Mouse (Mus musculus): Measurements from ENCODE around the gene P2rx3.

Gene P2rx3

DNA sequence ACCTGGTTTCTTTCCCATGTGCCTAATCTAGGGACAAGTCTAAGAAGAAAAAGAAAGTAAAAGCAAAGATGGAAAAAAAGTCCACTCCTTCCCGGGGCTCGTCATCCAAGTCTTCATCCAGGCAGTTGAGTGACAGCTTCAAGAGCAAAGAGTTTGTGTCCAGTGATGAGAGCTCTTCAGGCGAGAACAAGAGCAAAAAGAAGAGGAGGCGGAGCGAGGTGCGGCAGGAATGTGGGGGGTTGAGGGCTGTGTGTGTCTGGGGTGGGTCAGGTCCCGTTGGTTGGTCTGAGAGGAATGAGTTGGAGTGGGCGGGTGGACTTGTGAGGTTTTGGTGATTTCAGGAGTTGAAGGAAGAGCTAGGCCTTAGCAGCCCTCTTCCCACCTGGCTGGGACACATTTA lies 9.0 kb upstream of the P2rx3 start:
- in situ Hi-C loops (cut with MboI, MseI): loop anchor here in 1 of 2 experiments (10.0 to 25.0 kb wide), 3 partner anchors 371 to 1351 kb away; partner anchors contain the start of genes Gm28635, Med19, Selenoh and Tfpi

DNA sequence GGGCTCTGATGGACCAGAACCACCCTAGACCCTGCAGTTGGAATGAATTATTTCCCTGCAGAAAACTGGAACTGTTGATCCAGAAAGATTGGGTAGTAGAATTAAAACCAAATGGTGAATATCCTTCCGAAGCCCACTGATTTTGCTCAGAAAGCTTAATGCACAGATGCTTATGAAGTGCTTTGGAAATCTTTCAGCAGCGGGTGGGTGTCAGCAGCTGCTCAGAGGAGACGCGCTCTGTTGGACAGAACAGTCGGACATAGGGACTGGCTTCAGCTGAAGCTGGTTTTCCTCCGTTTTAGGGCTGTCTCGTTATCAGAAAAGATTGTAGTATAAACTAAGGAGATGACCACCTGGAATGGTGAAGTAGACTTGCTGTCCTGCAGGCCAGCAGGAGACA lies 6.4 kb upstream of the P2rx3 start:
- in situ Hi-C loops (cut with MboI, MseI): loop anchor here in 1 of 2 experiments (5.0 to 25.0 kb wide), 4 partner anchors 96 to 1349 kb away; partner anchors contain the start of genes Gm28635, Med19, Selenoh and Tfpi

DNA sequence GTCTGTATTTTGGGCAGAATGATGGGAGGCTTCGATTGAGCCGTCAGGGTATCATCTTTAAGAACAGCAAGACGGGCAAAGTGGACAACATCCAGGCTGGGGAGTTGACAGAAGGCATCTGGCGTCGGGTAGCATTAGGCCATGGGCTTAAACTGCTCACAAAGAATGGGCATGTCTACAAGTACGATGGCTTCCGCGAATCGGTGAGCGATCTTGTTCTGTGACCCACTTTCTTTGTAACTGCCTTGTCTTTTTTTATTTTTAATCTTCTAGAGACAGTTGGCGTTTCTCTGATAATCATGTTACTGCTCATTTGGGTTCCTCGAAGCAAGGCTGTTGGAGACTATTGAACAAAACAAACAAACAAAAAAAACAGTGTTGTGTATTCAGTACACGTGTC lies 1.1 kb upstream of the P2rx3 start:
- in situ Hi-C loops (cut with MboI, MseI): loop anchor here (5.0 to 25.0 kb wide), 3 partner anchors 301 to 1384 kb away; partner anchors contain the start of gene Tfpi (in 1 of the 2)

DNA sequence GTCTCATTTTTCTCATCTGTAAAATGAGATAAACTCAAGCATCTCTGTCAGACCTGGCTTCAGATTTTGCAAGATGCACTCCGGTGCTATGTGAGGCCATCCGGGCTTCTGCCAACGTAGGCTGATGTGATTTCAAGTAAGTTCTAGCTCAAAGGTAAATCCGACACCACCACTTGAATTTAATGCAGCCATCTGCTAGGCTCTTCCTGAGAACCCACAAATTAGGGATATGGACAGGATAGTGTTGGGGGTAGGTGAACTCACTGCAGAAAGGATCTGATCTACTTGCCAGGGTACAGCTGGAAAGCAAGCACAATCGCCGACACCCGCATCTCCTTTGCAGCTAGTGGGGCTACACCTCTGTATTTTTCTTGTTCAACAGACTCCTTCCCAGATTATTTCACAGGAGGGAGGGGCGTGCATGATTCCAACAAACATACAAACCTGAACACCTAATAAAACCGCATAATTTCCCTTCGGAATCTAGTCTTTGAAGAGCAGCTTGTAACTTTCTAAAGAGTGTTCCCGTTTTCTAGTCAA lies 685 bp downstream of the P2rx3 start:
- in situ Hi-C loops (cut with MboI, MseI): loop anchor here (5.0 to 25.0 kb wide), 3 partner anchors 299 to 1382 kb away; partner anchors contain the start of gene Tfpi (in 1 of the 2)

DNA sequence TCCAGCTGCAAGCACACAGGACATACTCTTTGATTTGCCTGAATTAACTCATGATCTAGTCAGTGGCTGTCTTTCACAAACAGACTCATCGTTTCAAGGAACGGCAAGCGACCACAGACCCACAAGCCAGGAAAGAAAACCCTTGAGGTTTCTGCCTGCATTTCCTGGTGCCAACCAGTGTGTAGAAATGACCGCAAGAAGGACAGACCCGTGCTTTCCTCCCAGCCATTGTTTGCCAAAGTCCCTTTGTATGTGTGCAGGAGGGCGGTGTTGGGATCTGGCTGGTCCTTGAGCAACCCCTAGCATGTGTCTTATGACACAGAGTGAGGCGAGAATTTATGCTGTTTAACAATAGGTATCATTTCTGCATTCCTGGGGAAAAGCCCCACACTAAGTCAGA lies 3.1 kb downstream of the P2rx3 start:
- in situ Hi-C loops (cut with MboI, MseI): loop anchor here (10.0 to 25.0 kb wide), 2 partner anchors 547 to 1379 kb away; partner anchors contain the start of gene Tfpi (in 1 of the 2)

DNA sequence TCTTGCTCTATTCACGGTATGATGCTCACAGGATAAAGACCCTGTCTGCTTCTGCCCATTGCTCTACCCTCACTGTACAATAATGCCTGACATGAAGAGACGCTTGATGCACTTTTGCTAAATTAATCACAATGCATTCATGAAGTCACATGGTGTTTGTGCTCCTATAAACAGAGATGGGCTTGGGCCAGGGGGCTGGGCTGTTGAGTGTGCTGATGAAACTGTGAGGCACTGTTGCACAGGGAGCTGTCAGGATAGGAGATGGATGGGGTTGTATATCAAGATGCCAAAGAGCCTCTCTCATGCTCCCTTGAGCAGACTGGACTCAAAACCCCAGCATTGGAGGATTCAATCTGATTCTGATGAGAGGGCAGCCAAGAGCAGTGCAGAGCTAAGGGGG lies 4.1 kb downstream of the P2rx3 start:
- in situ Hi-C loops (cut with MboI, MseI): loop anchor here (10.0 to 25.0 kb wide), 2 partner anchors 546 to 1378 kb away; partner anchors contain the start of gene Tfpi (in 1 of the 2)

DNA sequence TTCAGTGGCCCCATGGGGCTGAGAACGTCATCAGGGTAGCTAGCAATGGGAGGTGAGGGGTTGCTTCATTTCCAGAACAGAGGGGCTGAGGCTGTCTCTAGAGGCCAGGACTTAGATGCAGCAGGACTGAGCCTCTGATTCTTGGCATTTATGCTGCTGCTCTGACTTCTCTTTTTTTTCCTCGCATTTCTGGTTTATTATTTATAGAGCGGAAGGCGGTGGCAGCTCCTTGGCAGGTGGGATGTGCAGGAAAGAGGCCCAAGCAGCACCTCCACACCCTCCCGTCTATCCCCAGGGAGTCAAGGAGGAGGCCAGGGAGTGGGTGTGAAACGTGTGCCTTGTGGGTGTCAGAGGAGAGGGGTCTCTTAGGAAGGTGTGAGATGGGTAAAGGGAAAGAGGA lies 6.3 kb downstream of the P2rx3 start:
- in situ Hi-C loops (cut with MboI, MseI): loop anchor here (10.0 to 25.0 kb wide), 2 partner anchors 544 to 1376 kb away; partner anchors contain the start of gene Tfpi (in 1 of the 2)

DNA sequence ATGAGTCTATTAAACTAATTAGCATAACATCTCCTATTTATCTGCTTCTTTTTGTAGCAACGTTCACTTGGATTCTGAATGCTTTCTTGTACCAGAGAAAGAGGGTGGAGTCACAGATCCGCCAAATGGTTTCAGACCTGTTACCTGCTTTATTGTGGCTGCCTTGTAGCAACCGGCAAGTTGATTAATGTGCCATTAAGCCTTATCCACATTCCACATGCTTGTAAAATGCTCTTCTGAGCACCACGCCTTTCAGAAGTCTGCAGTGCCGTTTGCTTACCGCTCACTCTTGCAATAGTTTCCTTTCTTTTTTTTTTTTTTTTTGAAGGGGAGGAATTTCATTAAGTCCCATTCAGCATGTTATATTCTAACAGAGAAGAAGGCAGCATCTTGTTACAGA lies 7.4 kb downstream of the P2rx3 start:
- in situ Hi-C loops (cut with MboI, MseI): loop anchor here (10.0 to 25.0 kb wide), 2 partner anchors 543 to 1375 kb away; partner anchors contain the start of gene Tfpi (in 1 of the 2)

DNA sequence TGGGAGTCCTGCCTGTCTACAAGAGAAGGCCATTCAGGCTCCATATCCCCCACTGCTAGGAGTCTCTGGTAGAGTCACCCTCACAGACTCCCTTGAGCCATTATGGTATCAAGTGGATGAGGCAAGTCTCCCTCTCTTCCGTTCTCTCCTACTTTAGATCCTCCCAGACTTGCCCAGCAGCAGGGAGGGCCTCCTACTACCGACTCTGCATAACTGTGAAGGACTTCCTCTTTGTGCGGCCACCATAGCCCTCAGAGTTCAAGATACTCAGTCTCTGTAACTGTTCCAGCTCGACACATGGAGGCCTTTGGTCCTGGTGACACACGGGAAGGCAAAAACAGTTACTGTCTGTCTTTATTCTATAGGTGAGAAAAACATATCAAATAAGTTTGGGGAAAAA lies 10.0 kb downstream of the P2rx3 start:
- in situ Hi-C loops (cut with MboI, MseI): loop anchor here in 1 of 2 experiments (25.0 kb wide), 1 partner anchor 540 kb away; the partner anchor contains the start of gene Tfpi

DNA sequence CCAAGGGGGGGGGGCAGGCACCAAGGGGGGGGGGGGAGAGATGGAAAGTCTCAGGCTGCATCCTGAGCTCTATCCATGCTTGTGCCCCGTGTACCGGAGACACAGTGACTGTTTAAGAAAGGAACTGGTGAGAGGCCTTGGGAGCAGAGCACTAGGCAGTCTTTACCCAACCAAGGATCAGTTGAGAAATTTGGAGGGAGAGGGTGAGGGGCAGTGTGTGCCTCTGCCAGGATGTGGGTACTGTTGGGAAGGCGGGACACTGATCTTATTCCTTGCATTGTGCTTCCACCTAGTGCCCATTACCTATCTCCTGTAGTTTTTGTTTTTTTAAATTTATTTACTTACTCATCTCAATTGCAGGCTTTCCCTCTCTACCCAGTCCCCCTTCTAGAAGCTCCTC lies 11.1 kb downstream of the P2rx3 start:
- in situ Hi-C loops (cut with MboI, MseI): loop anchor here in 1 of 2 experiments (25.0 kb wide), 1 partner anchor 539 kb away; the partner anchor contains the start of gene Tfpi

DNA sequence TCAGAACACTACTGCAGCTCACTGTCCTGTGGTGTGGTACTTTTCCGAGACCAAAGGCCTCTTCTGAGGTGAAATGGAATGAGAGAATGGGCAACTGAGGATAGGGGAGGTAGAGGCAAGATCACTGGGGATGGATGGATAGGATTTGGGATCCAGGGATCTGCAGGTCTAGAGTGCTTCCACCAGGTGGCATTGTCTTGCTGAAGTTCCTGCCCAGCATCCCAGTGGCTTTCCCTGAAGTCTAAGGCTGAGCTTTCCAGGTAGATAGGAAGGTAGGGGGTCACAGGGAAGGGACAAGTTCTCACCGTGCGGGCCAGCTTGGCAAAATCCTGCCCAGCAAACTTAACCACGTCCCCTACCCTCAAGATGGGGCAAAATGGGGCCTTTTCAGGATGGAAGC lies 15.2 kb downstream of the P2rx3 start:
- in situ Hi-C loops (cut with MboI, MseI): no loop called here

DNA sequence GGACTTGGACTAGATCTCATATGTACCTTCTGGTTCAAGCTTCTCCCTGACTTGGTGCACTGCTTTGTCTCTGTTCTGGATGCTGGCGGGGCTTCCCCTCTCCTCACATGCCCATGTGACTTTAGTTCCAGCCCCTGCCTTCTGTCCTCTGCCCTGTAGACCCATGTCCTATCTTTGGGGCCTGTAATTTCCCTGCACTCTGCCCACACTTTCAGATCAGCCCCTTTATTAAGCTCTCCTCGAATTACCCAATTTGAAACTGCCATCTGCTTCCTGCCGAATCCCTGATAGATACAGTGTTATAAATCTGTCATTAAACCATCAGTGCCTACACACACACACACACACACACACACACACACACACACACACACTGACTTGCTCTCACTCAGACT lies 22.7 kb downstream of the P2rx3 start:
- in situ Hi-C loops (cut with MboI, MseI): no loop called here

DNA sequence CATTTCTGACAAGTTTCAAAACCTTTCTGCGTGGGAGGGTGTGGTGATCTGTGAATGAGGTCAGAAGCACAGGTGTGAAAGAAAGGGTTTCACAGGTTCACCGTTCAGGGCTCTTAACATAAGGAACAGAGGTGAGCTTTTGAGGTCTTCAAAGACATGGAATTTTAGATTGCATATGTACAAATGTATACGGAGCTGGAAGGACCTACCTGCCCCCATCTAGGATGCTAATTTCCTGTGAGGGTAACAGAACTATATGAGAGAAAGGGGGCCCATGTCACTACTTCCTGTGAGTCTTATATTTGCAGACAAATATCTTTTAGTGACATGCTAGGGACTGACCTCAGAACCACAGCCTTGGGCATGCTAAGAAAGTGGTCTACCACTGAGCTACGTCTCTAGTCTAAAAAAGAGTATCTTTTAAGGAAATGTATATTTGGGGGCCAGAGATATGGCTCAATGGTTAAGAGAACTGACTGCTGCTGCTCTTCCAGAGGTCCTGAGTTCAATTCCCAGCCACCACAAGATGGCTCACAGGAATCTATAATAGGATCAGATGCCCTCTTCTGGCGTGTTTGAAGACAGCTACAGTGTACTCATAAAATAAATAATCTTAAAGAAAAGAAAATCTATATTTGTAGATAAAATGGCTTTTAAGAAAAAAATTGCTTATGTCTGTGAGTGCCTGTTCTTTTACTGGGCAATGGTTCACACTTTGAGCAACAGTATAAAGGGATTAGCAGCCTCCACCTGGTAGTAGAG lies 23.3 kb downstream of the P2rx3 start:
- in situ Hi-C loops (cut with MboI, MseI): no loop called here

DNA sequence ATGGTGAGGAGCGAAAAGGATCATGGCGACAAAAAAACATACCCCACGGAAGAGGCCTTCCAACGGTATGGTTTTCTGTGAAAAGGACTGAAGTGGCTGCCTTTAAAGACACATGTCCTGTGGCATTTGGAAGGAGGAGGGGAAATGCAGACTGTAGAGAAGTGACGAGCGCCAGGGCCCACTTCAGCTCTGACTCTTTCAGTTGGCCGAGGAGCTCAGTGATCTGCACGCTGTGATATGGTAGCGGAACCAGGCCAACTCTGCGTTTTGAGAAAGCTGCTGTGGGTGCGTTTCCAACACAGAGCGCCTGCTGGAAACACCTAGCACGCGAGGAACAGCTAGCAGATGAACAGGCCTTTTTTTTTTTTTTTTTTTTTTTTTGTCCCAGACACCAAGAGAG lies 24.6 kb downstream of the P2rx3 start:
- in situ Hi-C loops (cut with MboI, MseI): no loop called here

DNA sequence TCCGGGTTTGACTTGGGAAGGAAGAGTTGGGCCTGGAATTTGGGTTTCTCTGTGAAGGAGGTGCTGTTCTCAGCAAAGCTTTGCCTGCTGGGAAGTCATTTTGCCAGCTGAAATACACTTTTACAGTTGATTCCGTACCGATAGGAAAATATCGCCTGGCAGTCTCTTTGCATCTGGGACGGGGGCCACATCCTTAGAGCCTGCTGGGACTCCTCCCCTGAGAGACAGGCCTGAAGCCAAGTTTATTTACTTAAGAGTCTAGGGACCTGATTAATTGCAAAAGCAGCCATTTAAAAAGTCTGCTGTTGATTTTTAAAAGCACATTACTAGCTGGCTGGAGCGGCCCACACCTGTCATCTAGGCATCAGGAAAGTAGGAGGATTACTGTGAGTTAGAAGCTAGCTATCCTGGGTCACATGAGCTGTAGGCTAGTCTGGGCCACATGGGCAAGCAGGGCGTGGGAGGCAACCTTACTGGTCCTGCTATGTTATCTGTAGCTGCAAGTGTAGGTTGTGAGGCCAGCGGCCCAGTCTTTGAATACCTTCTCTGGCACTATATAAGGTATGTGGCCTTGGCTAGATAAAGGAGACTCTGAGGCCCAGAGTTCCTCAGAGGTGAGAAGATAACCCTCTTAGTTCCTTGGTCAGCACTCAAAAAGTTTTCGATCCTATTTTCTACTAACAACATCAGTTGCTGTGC lies 25.2 kb downstream of the P2rx3 start:
- in situ Hi-C loops (cut with MboI, MseI): no loop called here

DNA sequence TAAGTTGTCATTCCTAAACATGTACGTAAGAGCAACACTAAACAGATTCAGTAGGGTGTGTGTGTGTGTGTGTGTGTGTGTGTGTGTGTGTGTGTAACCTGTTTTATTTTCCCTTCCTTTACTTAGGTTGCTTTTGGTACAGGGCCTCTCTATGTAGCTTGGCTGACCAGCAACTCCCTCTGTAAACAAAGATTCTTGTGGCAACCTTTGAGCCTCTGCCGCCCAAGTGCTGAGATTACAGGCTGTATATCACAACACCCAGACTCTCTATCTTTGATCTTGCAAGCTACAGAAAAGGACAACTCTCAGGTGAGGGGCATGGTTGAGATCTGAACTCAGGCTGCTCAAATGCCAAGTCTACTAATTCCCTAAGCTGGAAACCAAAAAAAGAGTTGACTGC lies 28.1 kb downstream of the P2rx3 start:
- in situ Hi-C loops (cut with MboI, MseI): loop anchor here in 1 of 2 experiments (5.0 kb wide), 1 partner anchor 52 kb away; no protein-coding TSS in a partner anchor

DNA sequence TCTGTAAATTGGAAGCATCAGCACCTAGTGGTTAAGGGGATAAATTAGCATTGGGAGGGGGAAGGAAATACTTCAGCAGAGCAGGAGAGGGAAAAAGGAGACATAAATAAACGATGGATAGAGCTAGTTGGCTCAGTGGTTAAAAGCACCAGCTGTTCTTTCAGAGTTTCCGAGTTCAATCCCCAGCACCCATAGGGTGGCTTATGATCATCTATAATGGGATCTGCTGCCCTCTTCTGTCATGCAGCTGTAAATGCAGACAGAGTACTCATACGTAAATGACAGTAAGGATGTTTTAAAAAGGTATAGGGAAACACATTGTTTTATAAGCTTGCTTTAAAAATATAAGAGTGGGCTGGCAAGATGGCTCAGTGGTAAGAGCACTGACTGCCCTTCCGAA lies 29.5 kb downstream of the P2rx3 start:
- in situ Hi-C loops (cut with MboI, MseI): loop anchor here in 1 of 2 experiments (5.0 kb wide), 1 partner anchor 50 kb away; no protein-coding TSS in a partner anchor

DNA sequence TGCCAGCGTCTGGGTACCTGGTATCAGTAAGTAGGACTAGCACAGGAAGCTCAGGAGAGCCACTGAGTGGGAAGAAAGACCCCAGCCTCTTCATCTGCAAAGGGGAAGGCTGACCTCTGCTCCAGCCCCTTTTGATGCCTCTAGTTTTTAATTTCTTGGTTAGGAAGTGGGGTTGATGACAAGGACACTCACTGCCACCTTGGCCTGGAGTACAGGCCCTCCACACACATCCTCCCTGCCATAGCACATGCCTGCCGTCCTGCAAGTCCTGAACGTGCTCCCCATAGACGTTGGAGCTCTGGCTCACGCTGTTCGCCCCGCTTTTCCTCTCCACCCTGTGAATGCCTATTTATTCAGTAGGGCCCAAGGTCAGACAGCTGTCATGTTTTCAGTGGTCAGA lies 30.7 kb downstream of the P2rx3 start:
- in situ Hi-C loops (cut with MboI, MseI): loop anchor here in 1 of 2 experiments (5.0 kb wide), 1 partner anchor 49 kb away; no protein-coding TSS in a partner anchor

DNA sequence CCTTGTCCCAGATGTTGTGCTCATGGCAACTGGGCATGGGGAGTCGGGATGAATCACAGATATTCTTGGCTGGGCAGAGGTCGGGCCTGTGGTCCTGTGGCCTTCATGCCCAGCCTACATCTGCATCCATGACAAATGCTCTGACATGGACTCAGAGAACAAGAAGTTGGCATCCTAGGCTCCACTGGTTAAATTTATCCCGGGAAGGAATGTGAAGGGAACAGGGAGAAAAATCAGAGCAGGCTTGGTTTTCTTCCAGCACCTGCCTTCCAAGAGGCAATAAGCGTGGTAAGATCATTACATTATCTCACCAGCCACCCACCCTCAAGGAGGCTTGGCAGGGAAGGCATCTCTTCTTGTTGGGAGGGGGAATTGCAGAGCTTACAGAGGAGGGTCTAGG lies 32.9 kb downstream of the P2rx3 start:
- in situ Hi-C loops (cut with MboI, MseI): no loop called here

DNA sequence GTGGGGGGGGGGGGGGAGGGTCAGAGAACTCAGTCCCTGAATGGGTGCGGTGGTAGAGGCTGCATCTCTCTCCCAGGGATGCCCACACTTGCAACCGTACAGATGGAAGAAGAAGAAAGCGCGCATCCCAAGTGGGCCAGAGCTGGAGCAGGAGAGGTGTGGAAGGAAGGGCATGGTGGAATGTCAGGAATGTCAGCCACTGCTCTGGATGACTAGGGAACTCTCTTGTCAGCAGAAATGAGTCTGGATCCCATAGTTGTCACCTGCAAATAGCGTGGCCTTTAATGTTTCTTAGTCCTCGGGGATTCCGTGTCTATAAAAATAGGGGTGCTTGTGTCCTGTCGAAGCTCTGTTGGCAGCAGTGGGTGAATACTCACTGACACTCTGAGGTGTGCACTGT lies 34.7 kb downstream of the P2rx3 start:
- in situ Hi-C loops (cut with MboI, MseI): no loop called here

DNA sequence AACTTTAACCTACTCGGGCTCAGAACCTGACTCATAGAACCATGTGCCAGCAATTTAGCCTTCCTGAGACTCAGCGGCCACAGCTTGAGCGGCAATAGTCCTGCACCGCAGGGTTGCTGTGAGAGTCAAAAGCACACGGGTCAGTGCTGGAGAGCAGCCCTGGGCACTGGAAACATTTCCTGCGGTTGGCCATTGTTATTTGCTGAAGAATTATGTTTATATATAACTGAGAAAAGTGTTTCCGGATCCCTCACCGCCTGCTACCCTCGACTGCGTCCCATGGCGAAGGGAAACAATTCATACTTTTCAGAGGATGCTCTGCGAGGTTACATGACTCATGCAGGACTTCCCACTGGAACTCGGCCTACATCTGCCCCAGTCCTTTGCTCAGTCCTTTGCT lies 35.8 kb downstream of the P2rx3 start:
- in situ Hi-C loops (cut with MboI, MseI): no loop called here

Measured in T-helper 17 cell (primary cell).